Mouse (Mus musculus): ENCODE results near the gene Lrp8.
A peak's percentile ranks its signal among the peaks of the same experiment; 100 is the strongest.

Gene Lrp8

DNA sequence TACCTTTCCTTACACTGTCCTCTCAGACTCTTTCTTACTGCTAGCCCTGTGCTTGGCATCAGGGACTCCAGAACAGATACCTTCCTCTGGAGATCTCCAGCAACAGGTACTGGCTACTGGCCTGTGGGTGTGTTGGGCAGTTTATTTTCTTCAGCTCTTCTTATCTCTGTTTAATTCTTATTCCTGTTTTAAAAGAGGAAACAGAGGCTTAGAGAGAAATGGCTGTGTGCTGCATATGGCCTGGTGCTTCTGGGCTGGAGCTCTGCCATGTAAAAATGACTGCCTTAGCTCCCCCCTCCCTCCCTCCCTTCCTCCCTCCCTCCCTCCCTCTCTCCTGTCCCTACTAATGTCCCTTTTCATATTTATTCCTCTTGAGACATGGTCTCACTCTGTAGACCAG lies 6.6 kb downstream of the Lrp8 start:
- no peak for DNase-seq

DNA sequence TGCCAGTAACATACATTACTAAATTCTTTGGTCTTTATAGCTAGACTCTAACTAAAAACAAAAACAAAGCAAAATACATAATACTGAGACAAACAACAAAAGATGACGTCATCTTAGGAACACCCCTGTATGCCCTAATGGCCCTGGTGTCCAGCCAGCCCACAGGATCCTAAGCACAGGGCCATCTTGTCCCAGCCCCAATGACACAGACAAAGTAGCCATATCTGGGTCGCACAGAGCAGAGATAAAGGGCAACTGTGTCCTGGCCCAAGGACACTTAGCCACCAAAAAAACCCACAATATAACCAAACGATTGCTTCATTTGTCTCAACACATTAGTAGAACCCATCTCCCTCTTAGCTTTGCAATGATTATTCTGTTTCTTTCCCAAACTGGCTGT lies 8.9 kb downstream of the Lrp8 start:
- DNase-seq: no peak

DNA sequence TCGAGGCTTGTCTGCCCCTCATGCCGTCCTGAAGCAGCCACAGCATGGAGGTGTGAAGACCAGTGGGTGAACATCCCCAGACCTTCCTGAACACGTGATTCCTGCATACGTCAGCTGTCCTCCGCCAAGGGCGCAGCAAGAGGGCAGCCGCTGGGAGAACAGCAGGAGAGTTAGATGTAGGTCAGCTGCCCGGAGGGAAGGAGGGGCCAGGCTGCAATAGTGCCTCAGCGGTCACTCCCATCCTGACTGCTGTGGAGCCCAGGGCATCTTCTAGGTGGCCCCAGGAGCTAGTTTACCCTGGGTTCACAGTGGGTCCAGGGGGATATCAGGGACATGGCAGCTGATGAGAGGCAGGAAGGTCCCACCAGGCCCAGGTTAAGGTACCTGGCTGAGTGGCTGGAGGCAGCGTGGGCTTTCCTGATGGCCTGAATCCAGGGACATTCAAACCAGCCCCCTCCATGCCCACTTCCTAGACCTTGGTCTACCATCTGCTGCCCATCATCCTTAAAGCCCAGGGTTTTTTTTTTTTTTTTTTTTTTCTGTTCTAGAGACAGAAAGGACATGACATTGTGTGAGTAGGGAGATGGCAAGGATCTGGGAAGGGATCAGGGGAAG lies 9.8 kb downstream of the Lrp8 start:
- no peak for DNase-seq

DNA sequence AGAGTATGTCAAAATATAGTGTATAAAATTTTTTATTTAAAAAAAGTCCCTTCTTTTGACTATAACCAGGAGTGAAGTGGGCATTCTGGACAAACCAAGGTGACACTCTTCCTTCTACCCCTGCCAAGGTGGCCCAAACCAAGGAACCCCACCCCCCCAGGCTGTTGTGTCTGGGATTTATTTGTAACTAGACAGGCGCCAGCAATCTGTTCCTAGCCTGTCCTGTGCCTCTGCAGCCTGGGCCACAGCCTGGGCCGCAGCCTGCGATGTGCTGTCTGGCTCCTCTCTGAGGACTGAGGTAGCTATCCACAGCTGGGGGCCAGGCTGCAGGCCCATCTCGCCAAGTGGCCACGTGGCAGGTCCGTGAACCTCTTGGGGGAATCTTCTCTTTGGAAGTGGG lies 10.3 kb downstream of the Lrp8 start:
- DNase-seq: no peak

DNA sequence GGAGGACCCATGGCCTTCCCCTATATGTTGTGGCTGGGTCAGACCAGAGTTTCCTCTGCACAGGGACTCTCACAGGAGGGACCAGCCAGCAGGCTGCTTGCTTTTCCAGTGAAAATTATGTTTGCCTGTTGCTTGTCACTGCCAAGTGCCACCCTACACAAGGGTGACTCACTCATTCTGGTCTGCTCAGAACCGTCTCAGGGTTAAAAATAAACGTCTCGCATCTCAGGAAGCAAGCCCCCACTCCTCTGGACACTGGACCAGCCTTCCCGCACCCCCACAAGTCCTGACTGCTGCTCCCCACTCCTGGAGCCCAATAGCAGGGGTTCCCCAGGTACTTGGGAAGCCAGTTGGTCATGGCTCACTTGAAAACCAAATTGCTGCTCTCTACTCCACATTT lies 14.4 kb downstream of the Lrp8 start:
- no peak for DNase-seq

DNA sequence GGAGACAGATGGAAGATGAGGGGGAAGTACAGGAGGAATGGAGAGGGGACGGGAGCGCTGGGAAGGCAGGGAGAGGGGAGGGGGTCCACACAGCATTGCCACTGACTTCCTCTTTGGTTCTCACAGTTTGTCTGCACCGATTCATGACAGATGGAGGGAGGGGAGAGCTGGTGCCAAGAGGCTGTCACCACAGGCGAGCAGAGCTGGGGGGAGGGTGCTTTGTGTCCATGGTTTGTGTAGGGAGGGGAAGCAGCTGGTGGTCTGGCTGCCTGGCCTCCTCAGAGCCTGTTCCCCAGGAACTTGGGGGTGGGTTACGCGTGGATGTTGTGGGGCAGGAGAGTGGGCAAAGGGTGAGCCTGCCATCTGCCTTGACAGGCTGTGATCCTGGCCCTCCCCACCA lies 15.4 kb downstream of the Lrp8 start:
- no peak for DNase-seq

DNA sequence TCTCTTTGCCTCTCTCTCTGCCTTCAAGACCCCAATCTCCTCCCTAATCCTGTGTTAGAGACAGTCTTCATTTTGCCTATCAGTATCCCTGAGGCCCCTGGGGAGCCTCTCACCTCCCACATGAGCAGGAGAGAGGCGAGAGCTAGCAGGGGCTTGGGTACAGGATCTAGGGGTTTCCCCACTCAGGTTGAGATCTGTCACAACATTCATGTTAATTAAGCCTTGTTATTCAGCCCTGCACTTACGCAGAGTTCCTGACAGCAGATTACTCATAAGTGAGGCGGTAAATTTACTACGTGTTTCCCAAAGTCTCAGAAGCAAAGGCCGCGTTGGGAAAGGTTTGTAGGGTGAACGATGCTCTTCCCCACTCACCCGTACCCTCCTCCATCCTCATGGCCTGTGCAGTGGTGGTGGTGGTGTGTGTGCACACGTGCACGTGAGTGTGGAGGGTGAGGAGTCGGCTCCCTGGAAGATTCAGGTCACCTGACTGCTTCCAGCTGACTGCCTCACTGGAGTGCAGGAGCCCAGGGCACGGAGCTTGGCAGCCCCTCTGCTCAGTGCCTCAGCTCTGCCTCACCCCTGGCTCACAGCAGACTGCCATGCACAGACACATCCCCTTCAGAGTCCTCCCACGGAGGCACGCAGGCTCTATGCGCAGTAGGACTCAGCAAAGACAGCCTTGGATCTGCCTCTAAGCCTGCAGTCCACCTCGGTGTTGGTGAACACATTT lies 18.1 kb downstream of the Lrp8 start:
- no peak for DNase-seq

DNA sequence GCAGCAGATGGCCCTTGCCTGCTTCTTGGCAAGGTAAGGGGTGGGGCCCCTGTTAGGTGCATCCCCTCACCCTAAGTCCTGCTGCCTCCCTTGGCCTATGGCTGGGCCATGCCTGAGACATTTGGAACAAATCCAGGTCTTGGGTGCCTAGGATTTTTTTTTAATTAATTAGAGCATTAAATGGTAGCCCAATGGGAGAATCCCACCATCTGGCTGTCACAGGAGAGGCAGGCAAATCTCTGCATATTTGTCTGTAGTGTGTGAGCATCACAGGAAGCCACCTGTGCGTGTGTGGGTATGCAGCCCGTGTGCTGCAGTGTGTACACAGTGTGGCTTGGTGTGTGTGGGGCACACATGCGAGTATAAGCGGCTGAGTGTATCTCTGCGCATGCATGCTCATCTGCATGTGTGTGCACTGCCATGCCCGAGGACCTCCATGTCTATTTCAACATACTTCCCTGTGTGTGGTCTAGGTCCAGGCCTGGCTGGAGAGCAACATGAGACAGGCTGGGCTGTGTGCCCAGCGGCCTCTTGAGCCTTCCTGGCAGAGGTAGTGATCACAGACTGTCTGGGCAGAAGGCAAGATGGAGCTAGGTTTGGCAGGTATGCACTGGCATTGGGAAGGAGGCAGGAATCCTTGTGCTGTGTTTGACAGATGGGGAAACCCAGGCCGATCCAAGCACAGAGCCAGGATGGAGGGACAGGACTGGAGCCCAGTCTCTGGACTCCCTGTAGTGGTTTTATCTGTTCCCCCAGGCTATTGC lies 19.0 kb downstream of the Lrp8 start:
- no peak for DNase-seq

DNA sequence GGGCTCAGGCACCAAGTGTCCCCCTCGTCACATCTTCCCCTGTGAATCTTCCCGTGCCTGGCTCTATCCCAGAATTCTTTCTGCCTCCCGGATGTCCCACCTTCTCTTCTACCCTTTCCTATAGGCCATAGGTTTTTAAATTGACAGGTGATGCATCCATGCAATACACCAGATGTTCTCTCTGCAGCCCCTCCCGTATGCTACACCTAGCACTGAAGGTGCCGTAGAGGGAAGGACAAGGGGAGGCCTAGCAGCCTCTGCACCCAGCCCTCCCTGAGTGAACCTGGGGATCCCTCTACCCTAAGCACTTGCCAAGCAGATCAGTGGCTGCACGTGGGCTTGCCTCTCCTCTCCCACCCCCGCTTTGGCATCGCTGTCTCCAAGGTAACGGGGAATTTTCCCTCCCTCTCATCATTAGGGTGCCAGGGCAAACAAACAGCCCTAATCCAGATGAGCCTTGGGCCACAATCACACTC lies 20.9 kb downstream of the Lrp8 start:
- DNase-seq: no peak

DNA sequence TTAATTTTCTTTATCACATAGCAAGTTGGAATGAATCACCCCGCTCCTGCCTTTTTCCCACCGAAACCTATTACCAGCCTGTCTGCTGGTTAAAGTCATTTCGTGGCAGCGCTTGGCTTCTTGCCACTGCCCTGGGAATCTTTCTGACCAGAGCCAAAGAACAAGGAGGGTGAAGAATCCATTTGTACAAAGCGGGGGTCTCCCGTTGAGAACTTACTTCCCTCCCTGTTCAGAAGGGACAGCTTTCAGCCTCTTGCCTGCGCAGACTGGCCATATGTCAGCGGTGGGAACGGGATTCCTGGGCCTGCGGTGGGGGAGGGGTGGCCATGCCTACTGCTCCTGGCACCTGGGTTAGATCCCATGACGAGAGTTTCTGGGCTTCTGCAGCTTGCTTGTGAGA lies 21.4 kb downstream of the Lrp8 start:
- no peak for DNase-seq

DNA sequence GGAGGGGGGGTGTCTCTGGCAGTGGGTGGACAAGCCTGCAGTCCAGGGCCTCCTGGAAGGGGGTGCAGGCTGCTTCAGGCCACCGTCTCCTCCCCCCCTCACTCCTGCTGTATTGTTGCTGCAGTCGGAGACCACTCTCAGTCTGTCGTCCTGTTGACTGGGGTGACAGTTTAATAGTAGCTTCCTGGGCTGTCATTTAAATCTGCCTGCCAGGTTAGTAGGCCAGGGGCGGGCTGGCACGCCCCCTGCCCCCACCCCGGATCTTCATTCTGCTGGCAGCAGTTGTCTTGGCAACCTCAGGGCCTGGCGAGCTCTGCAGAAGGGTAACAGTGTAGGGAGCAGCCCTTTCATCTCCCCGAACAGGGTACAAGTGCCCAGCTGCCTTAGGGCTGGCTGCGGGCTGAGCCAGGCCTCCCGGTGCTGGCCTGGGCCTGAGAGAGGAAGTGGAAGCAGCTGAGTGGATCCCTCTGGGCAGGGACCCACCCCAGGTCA lies 26.7 kb downstream of the Lrp8 start:
- DNase-seq: no peak

DNA sequence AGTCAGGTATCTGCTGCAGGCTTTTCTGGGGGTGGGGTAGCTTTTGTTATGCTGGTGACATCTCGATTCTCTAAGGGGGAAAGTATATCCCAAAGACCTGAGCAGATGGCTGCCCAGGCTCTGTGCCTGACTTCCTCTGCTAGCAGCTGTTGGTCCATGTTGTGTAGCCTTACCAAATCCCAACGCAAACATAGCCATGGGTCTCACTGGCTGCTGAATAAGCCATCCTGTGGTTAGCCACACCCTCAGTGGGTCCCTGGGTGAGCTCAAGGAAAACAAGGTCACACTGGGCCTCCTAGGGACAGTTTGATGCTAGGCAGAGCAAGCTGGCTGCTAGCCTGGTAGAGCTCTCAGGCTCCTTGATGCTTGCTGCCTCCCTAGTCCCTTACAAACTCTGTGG lies 27.6 kb downstream of the Lrp8 start:
- DNase-seq: no peak

DNA sequence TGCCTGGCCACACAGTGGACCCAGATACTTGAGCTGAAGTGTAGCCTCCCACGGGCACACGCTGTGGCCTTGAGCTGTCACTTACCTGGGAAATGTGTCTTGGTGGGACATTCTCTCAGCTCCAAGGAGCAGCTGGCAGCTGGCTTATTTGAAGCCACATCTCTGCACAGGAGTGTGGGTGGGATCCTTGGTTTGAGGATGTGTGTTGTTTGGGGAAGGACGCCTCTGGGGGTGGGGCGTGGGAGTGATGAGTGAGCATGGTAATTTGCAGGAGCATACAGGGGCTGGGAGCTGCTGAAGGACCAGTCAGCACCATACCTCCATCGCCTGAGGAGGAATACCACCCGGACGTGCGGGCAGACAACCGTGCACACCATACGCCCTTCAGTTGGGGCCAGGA lies 28.1 kb downstream of the Lrp8 start:
- DNase-seq: no peak

DNA sequence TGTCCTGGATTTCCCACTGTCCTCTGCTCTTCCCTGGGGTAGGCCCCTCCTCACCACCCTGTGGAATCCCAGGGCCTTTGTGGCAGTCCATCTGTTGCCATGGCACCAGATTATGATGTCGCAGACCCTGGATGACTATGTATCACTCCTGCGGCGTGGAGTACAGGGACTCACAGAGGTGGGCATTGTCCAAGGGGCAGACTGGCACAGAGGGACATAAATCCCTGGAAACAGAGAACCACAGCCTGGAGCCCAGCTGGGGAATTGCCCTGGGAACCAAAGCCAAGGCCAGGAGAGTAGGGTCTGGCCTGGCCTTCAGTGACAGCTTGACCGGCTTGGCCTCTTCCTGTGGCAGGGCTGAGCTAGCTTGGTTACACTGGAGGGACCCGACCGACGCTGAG lies 28.8 kb downstream of the Lrp8 start:
- no peak for DNase-seq

DNA sequence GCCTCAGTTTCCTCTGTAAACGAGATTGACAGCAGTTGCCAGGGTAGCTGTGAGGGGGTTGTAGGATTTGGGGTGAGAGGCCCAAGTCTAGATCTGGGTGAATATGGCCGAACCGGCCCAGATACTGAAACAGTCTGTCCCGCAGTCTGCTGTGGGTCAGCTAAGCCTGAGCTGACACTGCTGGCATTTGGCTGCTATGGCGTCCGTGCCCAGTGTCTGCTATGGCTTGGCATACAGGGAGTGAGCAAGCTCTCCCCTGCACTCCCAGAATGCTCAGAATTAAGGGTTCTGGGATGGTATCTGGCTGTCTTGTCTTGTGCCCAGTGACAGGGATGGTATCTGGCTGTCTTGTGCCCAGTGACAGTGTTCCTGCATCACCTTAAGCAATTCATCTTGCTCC lies 29.6 kb downstream of the Lrp8 start:
- no peak for DNase-seq

DNA sequence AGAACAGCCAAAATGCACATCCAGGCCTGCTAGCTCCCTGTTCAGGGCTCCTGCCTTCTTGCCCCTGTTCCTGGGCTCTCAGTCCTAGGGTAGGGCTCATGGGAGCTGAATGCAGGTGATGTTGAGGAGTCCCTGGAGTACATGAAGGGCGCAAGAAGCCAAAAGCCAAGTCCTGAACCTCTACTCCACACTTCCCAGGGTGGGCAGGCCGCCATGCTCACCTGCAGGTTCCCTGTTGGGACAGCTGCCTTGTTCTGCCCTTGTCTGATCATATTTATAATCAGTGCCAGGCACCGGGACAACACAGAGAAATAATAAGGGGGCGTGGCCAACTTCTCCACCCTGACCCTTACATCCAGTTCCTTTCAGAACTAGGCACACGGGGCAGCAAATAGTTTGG lies 31.5 kb downstream of the Lrp8 start:
- no peak for DNase-seq

DNA sequence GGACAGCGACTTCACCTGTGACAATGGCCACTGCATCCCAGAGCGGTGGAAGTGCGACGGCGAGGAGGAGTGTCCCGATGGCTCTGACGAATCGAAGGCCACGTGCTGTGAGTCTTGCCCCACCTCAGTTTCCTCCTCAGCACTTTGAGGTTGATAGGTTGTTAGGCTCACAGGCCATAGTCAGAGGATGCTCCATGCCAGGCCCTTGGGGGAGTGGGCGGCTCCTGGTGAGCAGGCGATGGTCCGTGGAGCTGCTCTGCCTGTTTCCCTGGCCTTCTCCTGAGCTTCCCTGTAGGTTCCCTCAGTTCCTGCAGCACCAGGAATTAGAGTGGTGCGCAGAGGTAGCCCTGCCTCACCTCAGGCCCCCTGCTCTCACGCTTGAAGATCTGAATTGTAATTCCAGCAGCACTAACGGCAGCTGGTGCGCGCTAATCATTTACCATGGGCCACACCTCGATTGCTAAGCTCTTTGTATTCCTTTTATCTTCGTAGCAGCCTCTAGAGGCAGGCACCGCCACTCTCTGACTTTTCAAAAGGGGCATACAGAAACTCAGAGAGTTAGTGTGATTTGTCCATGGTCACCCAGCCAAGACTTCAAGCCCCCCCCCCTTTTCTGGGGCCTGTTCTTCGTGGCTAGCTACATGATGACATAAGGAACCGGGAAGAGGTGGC lies 32.7 kb downstream of the Lrp8 start:
- no peak for DNase-seq

DNA sequence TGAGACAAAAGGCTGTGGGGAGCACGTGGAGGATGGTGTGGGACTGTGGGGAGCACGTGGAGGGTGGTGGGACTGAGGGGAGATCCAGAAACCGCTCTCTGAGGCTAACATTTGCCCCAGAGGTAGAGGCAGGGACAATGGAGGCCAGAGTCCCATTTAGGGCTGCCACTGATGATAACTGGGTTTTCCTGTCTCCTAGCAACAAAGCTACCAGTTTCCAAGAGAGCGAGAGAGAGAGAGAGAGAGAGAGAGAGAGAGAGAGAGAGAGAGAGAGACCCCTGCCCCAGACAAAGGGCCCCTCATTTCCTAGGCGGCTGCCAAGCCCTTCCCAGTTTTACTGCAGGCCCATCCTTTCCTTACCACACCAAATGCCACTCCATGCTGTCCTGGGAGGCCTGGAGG lies 33.4 kb downstream of the Lrp8 start:
- DNase-seq: no peak

DNA sequence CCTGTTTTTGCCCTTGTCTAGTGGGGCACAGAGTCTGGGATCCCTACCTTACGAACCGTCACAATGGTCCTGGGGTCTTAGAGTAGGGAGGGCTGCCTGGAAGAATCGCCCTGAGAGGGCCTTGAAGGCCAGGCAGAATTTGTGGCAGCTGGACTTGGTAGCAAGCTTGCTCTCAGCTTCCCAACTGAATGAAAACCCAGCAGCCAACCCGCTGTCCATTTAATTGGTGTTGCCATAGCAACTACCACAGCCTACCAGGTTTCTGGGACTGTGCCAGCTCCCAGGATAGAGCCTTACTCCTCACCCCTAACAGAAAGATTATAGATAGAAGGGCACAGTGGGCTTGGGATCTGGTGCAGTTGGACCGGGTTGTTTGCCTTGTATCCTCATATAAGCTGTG lies 34.7 kb downstream of the Lrp8 start:
- DNase-seq: no peak

DNA sequence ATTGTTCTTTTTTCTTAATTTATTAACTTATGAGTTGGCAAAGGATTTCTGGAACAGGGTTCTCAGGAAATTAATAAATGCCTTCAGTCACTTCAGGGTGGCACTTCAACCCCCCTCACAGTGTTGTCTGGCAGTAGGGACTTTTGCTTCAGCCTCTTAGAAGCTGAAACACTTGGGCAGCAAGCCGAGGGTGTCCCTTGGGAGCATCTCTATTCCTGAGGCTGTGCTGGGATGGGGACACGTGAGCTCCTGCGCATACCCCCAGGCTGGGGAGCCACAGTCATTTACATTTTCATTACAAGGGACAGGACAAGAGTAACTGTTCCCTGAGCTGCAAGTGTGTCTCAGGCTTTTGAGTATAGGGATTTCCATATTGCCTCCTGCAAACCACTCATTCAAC lies 35.8 kb downstream of the Lrp8 start:
- DNase-seq: no peak

DNA sequence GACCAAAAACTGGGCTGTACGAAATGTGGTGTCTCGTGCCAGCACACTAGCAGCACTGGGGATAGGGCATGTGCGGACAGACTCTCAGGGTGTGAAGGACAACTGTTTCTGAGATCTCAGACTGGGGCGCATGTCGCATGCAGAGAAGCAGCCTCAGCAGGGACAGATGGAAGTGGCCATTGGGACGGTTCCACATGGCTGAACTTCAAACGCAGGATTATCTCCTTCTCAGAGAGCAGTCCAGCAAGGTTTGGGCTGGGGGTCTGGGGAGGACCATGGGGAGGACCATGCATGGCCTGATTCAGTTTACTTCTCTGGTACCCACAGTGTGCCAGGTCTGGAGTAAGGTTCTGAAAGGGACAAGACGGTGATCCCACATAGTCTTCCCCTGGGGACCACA lies 41.6 kb downstream of the Lrp8 start:
- DNase-seq: no peak

DNA sequence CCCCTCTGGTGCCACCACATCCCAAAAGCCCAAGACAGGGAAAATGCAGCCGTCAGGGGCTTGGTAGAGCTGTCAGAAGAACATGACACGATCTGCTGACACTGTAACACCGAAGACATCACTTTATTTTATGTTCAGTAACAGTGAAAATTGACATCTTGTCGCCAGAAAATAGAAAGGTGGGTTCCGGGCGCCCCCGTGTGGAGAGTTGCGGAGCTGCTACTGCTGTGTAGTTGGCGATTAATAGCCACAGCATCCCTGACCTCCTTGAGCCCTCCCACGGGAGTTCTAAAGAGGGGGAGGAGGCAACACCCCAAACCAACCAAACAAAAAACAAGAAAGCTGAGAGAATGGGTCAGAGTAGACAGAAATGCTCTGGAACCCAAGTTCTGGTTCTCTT lies 42.9 kb downstream of the Lrp8 start:
- peak; percentile 87 to 90 for DNase-seq

DNA sequence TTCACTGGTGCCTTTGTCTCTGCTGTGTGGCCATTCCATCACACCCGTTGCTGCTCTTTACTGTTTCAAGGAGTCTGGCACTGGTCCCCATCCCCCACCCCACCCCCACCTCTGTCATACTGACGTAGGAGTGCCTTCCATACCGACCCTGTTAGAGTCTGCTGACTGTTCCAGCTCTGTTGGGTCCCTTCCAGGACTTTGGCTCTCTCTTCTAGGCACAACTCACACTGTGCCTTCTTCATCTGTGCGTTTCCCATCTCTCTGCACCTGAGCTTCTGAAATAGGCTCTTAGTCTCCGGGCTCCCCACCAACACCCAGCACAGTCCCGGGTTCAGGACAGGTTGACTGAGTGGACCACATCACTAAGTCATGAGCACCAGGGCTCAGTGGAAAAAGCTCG lies 44.7 kb downstream of the Lrp8 start:
- DNase-seq: no peak

DNA sequence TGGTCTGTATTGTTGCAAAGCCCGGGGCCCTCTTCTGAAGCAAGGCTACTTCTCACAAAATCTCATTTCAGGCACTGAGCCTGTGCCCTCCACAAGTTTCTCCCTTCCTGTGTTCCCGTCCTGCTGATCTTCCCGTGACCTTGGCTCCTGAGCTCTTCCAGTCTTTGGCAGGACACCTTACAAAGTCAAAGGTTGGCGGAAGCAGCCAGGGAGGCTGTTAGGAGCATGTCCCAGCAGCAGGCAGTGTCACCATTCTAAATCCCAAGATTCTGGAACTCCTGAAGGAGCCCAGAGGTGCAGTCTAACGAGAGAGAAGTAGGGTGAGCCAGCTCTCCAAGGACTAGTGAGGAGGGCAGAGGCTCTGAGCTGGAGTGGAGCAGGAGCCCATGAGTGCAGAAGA lies 46.5 kb downstream of the Lrp8 start:
- DNase-seq: no peak
